Mouse (Mus musculus): ENCODE results near the gene 1810010D01Rik. TPM values are rescaled to one million over a fixed set of nuclear protein-coding genes. Genes with fewer than 3 reads are reported as not detected.

The 1810010D01Rik gene
- total and polyA plus RNA-seq, 2 experiments from 2014 or later: 0.25 to 1.00 TPM

DNA sequence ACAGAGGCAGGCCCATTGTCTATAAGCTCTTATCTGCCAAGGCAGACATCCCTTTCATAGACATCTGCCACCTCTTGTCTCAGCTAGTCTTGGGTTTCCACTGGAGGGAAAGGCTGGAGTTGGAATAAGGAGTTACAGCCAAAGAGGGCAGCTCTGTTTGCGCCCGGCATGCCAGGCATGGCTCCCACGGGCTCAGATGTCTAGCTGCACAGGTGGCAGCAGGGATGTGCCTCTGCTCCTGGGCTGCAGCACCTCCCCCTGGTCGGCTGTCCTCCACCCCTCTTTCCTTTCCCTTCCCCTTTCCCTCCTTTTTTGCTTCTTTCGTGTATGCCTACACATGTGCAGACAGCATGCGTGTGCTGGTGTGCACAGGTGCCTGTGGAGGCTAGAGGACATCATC, 15.1 kb downstream of the 1810010D01Rik start:
- Histone ChIP-seq H3K9me3 (ENCODE audit: low read length) (no peaks in the 10 kb centered on the region), H3K4me2 (ENCODE audit: low read depth) (no peak overlapping the region), H3K4me1 (ENCODE audit: insufficient read depth) (0 out of 2 replicates have a peak, but pooled peaks cover 10% of the 10 kb centered on the region), H3K27ac (ENCODE audit: low read depth, low read length) (no peak overlapping the region), H3K27me3 (ENCODE audit: insufficient read depth, low read length) (no peaks in the 10 kb centered on the region), H3K4me3 (ENCODE audit: low read depth, low read length) (no peak overlapping the region), H3K9ac (no peak overlapping the region), H3K36me3 (ENCODE audit: insufficient read depth) (no peaks in the 10 kb centered on the region)
- DNase-seq (no peak), ATAC-seq (no peak)
- 86% methylated on average over 6 of the region's 6 CpGs for WGBS
- TF ChIP-seq CTCF (IDR thresholded peaks at IDR 0.05; ENCODE audit: low read depth): no peak

DNA sequence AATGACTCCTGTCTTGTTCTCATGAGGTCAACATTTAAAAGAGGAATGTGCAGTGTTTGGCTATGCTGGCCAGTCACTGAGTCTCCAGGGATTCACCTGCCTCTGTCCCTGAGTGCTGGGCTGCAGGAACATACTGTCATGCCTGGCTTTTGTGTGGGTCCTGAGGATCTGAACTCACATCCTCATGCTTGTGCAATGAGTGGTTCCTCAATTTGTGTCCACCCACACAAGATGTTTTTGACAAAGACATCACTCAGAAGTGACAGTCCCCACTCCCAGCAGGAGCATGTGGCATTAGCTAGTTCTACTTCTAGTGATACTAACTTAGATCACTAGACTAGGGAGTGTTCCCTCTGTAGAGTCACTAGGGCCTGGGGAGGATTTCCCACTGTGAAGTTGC, 17.4 kb downstream of the 1810010D01Rik start:
- no peak overlapping the region for H3K27ac ChIP-seq (ENCODE audit: low read depth, low read length)

DNA sequence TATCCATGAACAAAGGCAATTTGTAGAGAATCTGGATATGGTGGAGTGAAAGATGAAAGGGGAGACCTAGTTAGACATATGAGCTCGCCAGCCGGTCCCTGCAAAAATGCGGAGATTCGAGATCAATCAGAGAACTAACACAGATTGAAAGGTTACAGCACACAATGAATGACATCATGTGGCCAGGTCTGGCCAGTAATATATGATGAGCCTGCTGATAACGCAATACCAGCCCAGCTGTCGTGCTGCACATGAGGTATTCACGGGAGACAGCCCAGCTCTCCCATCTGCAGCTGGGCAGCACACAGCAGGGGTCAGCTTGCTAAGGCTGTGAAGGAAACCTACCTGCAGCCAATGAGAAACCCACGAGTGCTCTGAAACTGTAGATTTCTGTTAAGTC, 18.6 kb downstream of the 1810010D01Rik start:
- Histone ChIP-seq H3K9ac (no peak overlapping the region), H3K9me3 (ENCODE audit: low read length) (no peaks in the 10 kb centered on the region), H3K27ac (ENCODE audit: low read depth, low read length) (no peak overlapping the region), H3K27me3 (ENCODE audit: insufficient read depth, low read length) (no peaks in the 10 kb centered on the region), H3K4me2 (ENCODE audit: low read depth) (no peak overlapping the region), H3K4me1 (ENCODE audit: insufficient read depth) (0 out of 2 replicates have a peak, but pooled peaks cover 1% of the 10 kb centered on the region), H3K4me3 (ENCODE audit: low read depth, low read length) (no peak overlapping the region), H3K36me3 (ENCODE audit: insufficient read depth) (no peaks in the 10 kb centered on the region)
- WGBS: 52% methylated on average over 8 of the region's 8 CpGs
- DNase-seq (no peak), ATAC-seq (no peak)
- TF ChIP-seq CTCF (IDR thresholded peaks at IDR 0.05; ENCODE audit: low read depth): no peak

More for the DNA sequence above, 17.4 kb downstream of the 1810010D01Rik start:
- H3K9ac ChIP-seq: no peak overlapping the region
- no peak for ATAC-seq
- TF ChIP-seq CTCF (IDR thresholded peaks at IDR 0.05; ENCODE audit: low read depth): no peak
- H3K4me2 ChIP-seq (ENCODE audit: low read depth): no peak overlapping the region
- no peak for DNase-seq
- no peak overlapping the region for H3K4me3 ChIP-seq (ENCODE audit: low read depth, low read length)
- H3K36me3 ChIP-seq (ENCODE audit: insufficient read depth): no peaks in the 10 kb centered on the region
- no peaks in the 10 kb centered on the region for H3K9me3 ChIP-seq (ENCODE audit: low read length)
- 0 out of 2 replicates have a peak, but pooled peaks cover 10% of the 10 kb centered on the region for H3K4me1 ChIP-seq (ENCODE audit: insufficient read depth)
- H3K27me3 ChIP-seq (ENCODE audit: insufficient read depth, low read length): no peaks in the 10 kb centered on the region

DNA sequence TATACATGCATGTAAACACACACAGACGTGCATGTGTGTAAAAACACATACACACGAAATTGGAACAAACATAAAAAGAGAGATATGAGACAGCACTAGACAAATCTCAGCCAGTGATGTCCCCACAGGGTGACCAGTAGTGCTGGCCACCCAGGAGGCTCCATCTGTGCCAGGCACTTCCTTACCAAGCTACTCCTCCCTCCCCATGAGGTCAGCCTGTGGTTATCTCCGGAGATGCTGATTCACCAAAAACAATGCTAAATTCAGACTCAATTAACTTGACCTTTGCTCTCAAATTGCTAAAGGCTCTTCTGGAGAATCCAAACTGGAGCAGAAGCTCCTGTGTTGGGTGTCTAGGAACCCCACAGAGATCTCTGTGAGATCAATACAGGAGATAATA, 20.1 kb downstream of the 1810010D01Rik start:
- Histone ChIP-seq H3K4me3 (ENCODE audit: low read depth, low read length) (no peak overlapping the region), H3K27ac (ENCODE audit: low read depth, low read length) (no peak overlapping the region), H3K9ac (no peak overlapping the region), H3K4me1 (ENCODE audit: insufficient read depth) (no peaks in the 10 kb centered on the region), H3K36me3 (ENCODE audit: insufficient read depth) (no peaks in the 10 kb centered on the region), H3K4me2 (ENCODE audit: low read depth) (no peak overlapping the region), H3K27me3 (ENCODE audit: insufficient read depth, low read length) (no peaks in the 10 kb centered on the region), H3K9me3 (ENCODE audit: low read length) (no peaks in the 10 kb centered on the region)
- DNase-seq (no peak), ATAC-seq (no peak)
- no peak for TF ChIP-seq CTCF (IDR thresholded peaks at IDR 0.05; ENCODE audit: low read depth)
- 75% methylated on average over 3 of the region's 3 CpGs for WGBS

DNA sequence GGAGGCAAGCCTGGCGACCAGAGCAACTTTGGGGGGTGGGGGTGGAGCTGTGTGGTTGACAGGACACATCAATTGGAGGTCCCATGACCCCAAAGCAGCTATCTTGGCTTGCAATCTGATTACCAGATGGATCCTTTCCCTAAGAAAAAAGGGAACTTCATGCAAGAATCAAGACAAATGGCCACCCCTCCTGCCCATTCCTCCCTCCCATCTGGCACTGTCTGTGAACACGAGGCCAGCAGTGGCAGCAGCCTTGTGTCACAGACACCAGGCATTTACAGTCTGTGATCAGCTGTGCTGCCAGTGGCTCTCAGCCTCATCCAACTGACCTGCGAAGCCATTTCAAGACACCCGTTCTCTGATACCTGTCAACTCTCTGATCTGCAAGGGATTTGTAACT, 25.5 kb downstream of the 1810010D01Rik start:
- no peak overlapping the region for H3K27ac ChIP-seq (ENCODE audit: low read depth, low read length)
- no peak; the same call in 1 of the 2 replicates for ATAC-seq
- DNase-seq: no peak
- TF ChIP-seq CTCF (IDR thresholded peaks at IDR 0.05; ENCODE audit: low read depth): no peak
- no peaks in the 10 kb centered on the region for H3K27me3 ChIP-seq (ENCODE audit: insufficient read depth, low read length)
- no peaks in the 10 kb centered on the region for H3K36me3 ChIP-seq (ENCODE audit: insufficient read depth)
- H3K4me3 ChIP-seq (ENCODE audit: low read depth, low read length): no peak overlapping the region
- 50% methylated on average over 4 of the region's 4 CpGs for WGBS
- no peaks in the 10 kb centered on the region for H3K9me3 ChIP-seq (ENCODE audit: low read length)
- no peak overlapping the region for H3K9ac ChIP-seq
- H3K4me1 ChIP-seq (ENCODE audit: insufficient read depth): 0 out of 2 replicates have a peak, but pooled peaks cover 6% of the 10 kb centered on the region
- no peak overlapping the region for H3K4me2 ChIP-seq (ENCODE audit: low read depth)

DNA sequence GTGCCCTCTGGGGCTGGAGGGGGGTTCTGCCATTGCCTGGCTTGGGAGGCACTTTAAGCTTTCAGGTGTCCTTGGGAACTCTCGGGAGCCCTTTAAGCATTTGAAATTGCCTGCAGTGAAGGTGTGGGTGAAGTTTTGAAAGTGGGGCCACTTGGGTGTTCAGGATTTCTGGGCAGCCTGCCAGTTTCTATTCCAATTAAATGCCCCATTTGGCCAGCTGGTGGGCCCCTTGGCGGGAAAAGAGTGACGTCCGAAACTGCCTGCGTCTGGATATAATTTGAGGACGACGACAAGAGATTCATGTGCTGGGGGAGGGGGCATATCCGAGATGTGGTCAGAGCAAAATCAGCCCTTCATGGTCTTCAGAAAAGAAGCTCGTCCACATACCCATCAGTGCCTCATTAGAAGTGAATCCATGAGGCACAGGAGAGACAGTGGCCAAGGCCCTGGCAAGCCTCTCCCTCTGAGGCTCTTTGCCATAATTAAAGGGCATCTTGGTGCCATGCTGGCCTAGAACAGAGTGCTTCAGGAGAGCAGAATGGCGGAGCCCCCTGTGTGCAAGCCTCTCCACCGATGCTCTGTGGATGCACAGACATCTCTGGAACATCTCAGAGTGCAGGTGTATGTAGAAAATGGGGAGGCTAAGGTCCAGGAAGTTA, 26.4 kb downstream of the 1810010D01Rik start:
- 23% methylated on average over 11 of the region's 11 CpGs for whole genome bisulfite sequencing

DNA sequence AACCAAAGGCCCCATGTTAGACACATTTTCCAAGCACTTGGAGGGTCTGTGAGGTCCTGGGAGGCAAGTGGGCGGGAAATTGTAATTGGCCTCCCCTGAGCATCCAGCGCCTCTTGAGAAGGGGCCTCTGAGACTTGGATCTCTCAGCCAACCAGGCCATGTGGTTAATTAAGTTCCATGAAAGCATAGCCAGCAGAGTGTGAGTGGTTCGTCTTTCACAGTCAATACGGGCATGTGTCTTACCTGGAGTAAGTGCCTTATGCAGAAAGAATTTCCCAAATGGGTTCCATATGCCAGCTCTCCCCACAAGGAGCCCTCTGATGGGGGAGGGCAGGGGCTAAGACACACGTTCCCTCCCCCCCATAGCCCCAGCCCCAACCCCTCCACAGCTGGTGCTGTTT, 28.2 kb downstream of the 1810010D01Rik start:
- Histone ChIP-seq H3K9me3 (ENCODE audit: low read length) (no peaks in the 10 kb centered on the region), H3K4me1 (ENCODE audit: insufficient read depth) (0 out of 2 replicates have a peak, but pooled peaks cover 6% of the 10 kb centered on the region), H3K27ac (ENCODE audit: low read depth, low read length) (no peak overlapping the region), H3K9ac (no peak overlapping the region), H3K36me3 (ENCODE audit: insufficient read depth) (no peaks in the 10 kb centered on the region), H3K4me3 (ENCODE audit: low read depth, low read length) (no peak overlapping the region), H3K27me3 (ENCODE audit: insufficient read depth, low read length) (no peaks in the 10 kb centered on the region), H3K4me2 (ENCODE audit: low read depth) (no peak overlapping the region)
- TF ChIP-seq CTCF (IDR thresholded peaks at IDR 0.05; ENCODE audit: low read depth): no peak
- ATAC-seq: no peak
- DNase-seq: no peak
- 30% methylated on average over 5 of the region's 5 CpGs for WGBS

More for the DNA sequence above, 26.4 kb downstream of the 1810010D01Rik start:
- 0 out of 2 replicates have a peak, but pooled peaks cover 6% of the 10 kb centered on the region for H3K4me1 ChIP-seq (ENCODE audit: insufficient read depth)
- no peaks in the 10 kb centered on the region for H3K27me3 ChIP-seq (ENCODE audit: insufficient read depth, low read length)
- no peak for TF ChIP-seq CTCF (IDR thresholded peaks at IDR 0.05; ENCODE audit: low read depth)
- no peak overlapping the region for H3K27ac ChIP-seq (ENCODE audit: low read depth, low read length)
- ATAC-seq: no peak
- H3K9me3 ChIP-seq (ENCODE audit: low read length): no peaks in the 10 kb centered on the region
- no peaks in the 10 kb centered on the region for H3K36me3 ChIP-seq (ENCODE audit: insufficient read depth)
- peak; percentile 41 for DNase-seq
- H3K9ac ChIP-seq: no peak overlapping the region
- no peak overlapping the region for H3K4me2 ChIP-seq (ENCODE audit: low read depth)
- no peak overlapping the region for H3K4me3 ChIP-seq (ENCODE audit: low read depth, low read length)
